Mouse (Mus musculus) retina, adult 2 months (tissue): Measurements from ENCODE around the gene Rps26.

Source experiments
- DNase-seq: peaks from one replicate; pipeline ENCODE4 v3.0.0-alpha.2; 2012; ENCODE audit warnings: low read depth, low spot score

Gene Rps26

GRCm38 (mm10) chr10:128626311-128627310 is at the start of gene Rps26:
TSS of gene Rps26 (minus strand) at chr10:128626747.
- peak; percentile 99 for DNase-seq

- peak; percentile 8 for DNase-seq
These were observed 48.0 kb upstream of the Rps26 start for GRCm38 (mm10) chr10:128674469-128675008.

GRCm38 (mm10) chr10:128673763-128674468 is 47.4 kb upstream of the Rps26 start, which contains the start of gene Suox:
TSS of gene Suox (minus strand) at chr10:128674073.
- peak; percentile 44 for DNase-seq

- DNase-seq = no peak
These were observed 44.6 kb upstream of the Rps26 start for GRCm38 (mm10) chr10:128671148-128671547.

- peak; percentile 61 for DNase-seq
These were observed 42.5 kb upstream of the Rps26 start for GRCm38 (mm10) chr10:128668790-128669672.

- no peak for DNase-seq
These were observed 39.3 kb upstream of the Rps26 start for GRCm38 (mm10) chr10:128665806-128666205.

- DNase-seq = no peak
These were observed 38.8 kb upstream of the Rps26 start for GRCm38 (mm10) chr10:128665307-128665706.

GRCm38 (mm10) chr10:128664808-128665207 is 38.3 kb upstream of the Rps26 start:
- no peak for DNase-seq

- no peak for DNase-seq
These were observed 37.1 kb upstream of the Rps26 start for GRCm38 (mm10) chr10:128663441-128664220.

GRCm38 (mm10) chr10:128662465-128662864 is 35.9 kb upstream of the Rps26 start:
- no peak for DNase-seq

GRCm38 (mm10) chr10:128659490-128659889 is 32.9 kb upstream of the Rps26 start:
- DNase-seq = no peak

GRCm38 (mm10) chr10:128657844-128658243 is 31.3 kb upstream of the Rps26 start:
- no peak for DNase-seq

- no peak for DNase-seq
These were observed 30.2 kb upstream of the Rps26 start for GRCm38 (mm10) chr10:128656731-128657130.

GRCm38 (mm10) chr10:128655254-128655653 is 28.7 kb upstream of the Rps26 start:
- DNase-seq = no peak

GRCm38 (mm10) chr10:128653866-128654265 is 27.3 kb upstream of the Rps26 start:
- DNase-seq = no peak

GRCm38 (mm10) chr10:128646139-128647089 is 19.9 kb upstream of the Rps26 start:
- DNase-seq = no peak

- DNase-seq = no peak
These were observed 18.8 kb upstream of the Rps26 start, which contains the start of gene Ikzf4 for GRCm38 (mm10) chr10:128645111-128646011. TSS of gene Ikzf4 (minus strand) at chr10:128645991.

- DNase-seq = no peak
These were observed 16.2 kb upstream of the Rps26 start for GRCm38 (mm10) chr10:128642749-128643148.
